Mouse (Mus musculus) forebrain, embryonic 13.5 days (tissue): Measurements from ENCODE around the gene Stt3a. TPM values are rescaled to one million over a fixed set of nuclear protein-coding genes. Genes with fewer than 3 reads are reported as not detected.

Source experiments
- ATAC-seq: fragments of 200-750 bp; cut with Nextera tagmentation; 2 replicates; pipeline ENCODE4 v1.8.0; 2017
- H3K27ac ChIP-seq: fragments of 300-500 bp; sonication (generic); 2 replicates; pipeline ENCODE4 v1.5.1; 2015; ENCODE audit warnings: inconsistent platforms, mild to moderate bottlenecking, moderate library complexity
- H3K27me3 ChIP-seq: fragments of 300-500 bp; sonication (generic); 2 replicates; pipeline ENCODE4 v1.6.1; 2015; ENCODE audit warnings: mild to moderate bottlenecking, inconsistent platforms
- H3K36me3 ChIP-seq: fragments of 300-500 bp; sonication (generic); 2 replicates; pipeline ENCODE4 v1.6.1; 2015; ENCODE audit warnings: mild to moderate bottlenecking, inconsistent platforms; ENCODE audit not compliant: poor library complexity, severe bottlenecking
- H3K4me1 ChIP-seq: fragments of 300-500 bp; sonication (generic); 2 replicates; pipeline ENCODE4 v1.6.1; 2015; ENCODE audit warnings: inconsistent platforms
- H3K4me2 ChIP-seq: fragments of 300-500 bp; sonication (generic); 2 replicates; pipeline ENCODE4 v1.6.1; 2015; ENCODE audit warnings: inconsistent platforms, mild to moderate bottlenecking, moderate library complexity
- H3K4me3 ChIP-seq: fragments of 300-500 bp; sonication (generic); 2 replicates; pipeline ENCODE4 v1.5.1; 2015; ENCODE audit warnings: mild to moderate bottlenecking, inconsistent platforms
- H3K9ac ChIP-seq: fragments of 300-500 bp; sonication (generic); 2 replicates; pipeline ENCODE4 v1.6.1; 2015; ENCODE audit warnings: mild to moderate bottlenecking, inconsistent platforms
- H3K9me3 ChIP-seq: fragments of 300-500 bp; sonication (generic); replicated peaks from 2 replicates; pipeline ENCODE4 v1.6.1; 2016; ENCODE audit warnings: inconsistent platforms
- WGBS: fragments of 180-500 bp; shearing (Covaris S2); methylation state at CpG from one replicate; pipeline ENCODE4 v1.1.7; 2015; 5-methylcytosine and 5-hydroxymethylcytosine counted together
- polyA plus RNA-seq: library from polyadenylated mRNA; unstranded; fragments of >200 nt; fragmentation: Nextera tagmentation; extraction: Ambion mirVana; gene quantifications from 2 replicates; pipeline ENCODE4 v1.2.1, GENCODE M21; 2015

Gene Stt3a
- polyA plus RNA-seq, 1 experiment from 2014 or later = 104 TPM

DNA sequence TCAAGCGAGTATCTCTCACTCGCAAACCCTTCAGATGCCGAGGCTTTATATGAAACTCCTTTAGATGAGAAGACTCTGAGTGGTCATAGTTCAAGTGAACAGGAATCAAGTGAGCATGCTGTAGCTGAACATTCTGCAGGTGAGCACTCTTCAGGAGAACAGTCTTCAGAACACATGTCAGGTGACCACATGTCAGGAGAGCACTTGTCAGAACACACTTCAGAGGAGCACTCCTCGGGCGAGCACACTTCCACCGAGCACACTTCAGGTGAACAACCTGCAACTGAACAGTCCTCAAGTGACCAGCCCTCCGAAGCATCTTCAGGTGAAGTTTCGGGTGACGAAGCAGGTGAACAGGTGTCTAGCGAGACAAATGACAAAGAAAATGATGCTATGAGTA, 73.2 kb downstream of the Stt3a start:
- Histone ChIP-seq H3K27me3 (no peaks in the 10 kb centered on the region), H3K36me3 (no peaks in the 10 kb centered on the region), H3K27ac (no peak overlapping the region), H3K4me1 (no peaks in the 10 kb centered on the region), H3K4me3 (no peak overlapping the region), H3K4me2 (no peak overlapping the region), H3K9ac (no peak overlapping the region), H3K9me3 (no peaks in the 10 kb centered on the region)
- ATAC-seq = no peak
- 96% methylated on average over 10 of the region's 10 CpGs for WGBS

DNA sequence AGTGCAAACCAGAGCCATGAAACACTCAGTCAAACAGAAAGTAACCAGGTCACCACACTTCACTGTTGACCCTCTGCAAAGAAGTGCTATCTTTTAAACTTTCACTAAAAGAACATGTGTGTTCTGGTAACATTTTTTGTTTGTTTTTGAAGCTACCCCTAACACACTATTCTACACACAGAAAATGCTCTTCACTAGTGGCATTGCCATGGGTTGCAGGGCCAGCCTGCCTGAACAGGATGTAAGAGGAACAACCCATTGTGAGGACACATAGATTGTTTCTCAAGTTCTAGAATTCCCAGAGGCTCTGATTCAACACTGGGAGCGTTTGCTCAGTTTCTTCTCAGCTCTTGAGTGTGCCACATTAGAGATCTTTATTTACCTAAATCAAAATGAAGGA, 74.6 kb downstream of the Stt3a start, which contains the start of gene Acrv1:
TSS of gene Acrv1 (plus strand) at position 301 of the 400 bp plus-strand sequence.
- no peak for ATAC-seq
- Histone ChIP-seq H3K9me3 (no peaks in the 10 kb centered on the region), H3K4me2 (no peak within 1 kb of the TSS), H3K36me3 (no peaks in the 10 kb centered on the region), H3K9ac (no peak within 1 kb of the TSS), H3K4me1 (no peaks in the 10 kb centered on the region), H3K27ac (no peak within 1 kb of the TSS), H3K4me3 (no peak within 1 kb of the TSS), H3K27me3 (no peaks in the 10 kb centered on the region)
- 76% methylated on average over 1 of the region's 1 CpGs for WGBS

DNA sequence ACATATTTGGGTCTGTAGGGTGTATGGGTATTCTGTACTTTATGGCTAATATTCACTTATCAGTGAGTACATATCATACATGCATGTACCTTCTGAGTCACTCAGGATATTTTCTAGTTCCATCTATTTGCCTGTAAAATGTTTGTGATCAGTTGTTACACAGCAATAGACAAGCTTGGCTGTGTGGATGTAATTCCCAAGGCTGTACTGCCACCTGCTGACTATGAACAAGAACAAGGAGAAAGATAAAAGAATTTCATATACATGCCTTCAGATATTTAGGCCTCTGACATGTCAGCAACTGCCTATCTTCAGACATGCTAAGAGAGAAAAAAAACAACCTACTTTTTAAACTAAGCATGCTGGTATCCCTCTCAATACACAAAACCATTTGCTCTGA, 80.2 kb downstream of the Stt3a start:
- Histone ChIP-seq H3K4me1 (no peaks in the 10 kb centered on the region), H3K4me2 (no peak overlapping the region), H3K4me3 (no peak overlapping the region), H3K27me3 (no peaks in the 10 kb centered on the region), H3K36me3 (no peaks in the 10 kb centered on the region), H3K9me3 (no peaks in the 10 kb centered on the region), H3K27ac (no peak overlapping the region), H3K9ac (no peak overlapping the region)
- no peak for ATAC-seq

DNA sequence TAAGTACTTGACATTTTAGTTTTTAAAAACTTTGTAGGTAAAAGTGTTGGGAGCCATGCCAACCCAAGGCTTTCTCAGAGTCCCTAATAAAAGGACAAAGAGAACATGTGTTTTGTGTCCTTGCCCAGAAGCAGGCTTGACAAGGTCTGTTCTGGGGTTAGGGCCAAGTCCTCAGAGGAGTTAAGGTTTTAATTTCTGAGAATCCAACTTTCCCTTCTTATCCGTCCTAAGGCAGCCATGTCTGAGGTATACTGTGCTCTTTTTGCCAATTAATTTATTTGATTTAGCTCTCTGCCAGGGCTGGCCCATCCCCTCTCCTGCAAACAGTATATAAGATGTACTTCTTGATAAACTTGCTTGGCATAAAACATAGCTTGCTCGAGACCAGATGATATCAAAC, 86.1 kb downstream of the Stt3a start:
- no peak overlapping the region for H3K27ac ChIP-seq
- no peaks in the 10 kb centered on the region for H3K27me3 ChIP-seq
- no peak overlapping the region for H3K9ac ChIP-seq
- no peaks in the 10 kb centered on the region for H3K4me1 ChIP-seq
- no peak for ATAC-seq
- no peaks in the 10 kb centered on the region for H3K36me3 ChIP-seq
- no peak overlapping the region for H3K4me3 ChIP-seq
- no peaks in the 10 kb centered on the region for H3K9me3 ChIP-seq
- no peak overlapping the region for H3K4me2 ChIP-seq
- WGBS = 67% methylated on average over 2 of the region's 2 CpGs

Other genes with a start within 250 kb of the Stt3a start
- gene Gm5615, start 225.7 kb downstream of the Stt3a start, polyA plus RNA-seq = not detected in 2 replicates
- not detected in 2 replicates for gene Gm17689, start 185.0 kb downstream of the Stt3a start, polyA plus RNA-seq
- gene A630095E13Rik, start 124.3 kb downstream of the Stt3a start, polyA plus RNA-seq = not detected in 2 replicates
- gene Acrv1, start 74.5 kb downstream of the Stt3a start, polyA plus RNA-seq = not detected in 2 replicates
- 39.4 and 43.1 TPM in 2 replicates for gene Chek1, start 40.6 kb downstream of the Stt3a start, polyA plus RNA-seq
- 105 and 112 TPM in 2 replicates for gene Ei24, start 29.7 kb upstream of the Stt3a start, polyA plus RNA-seq
- 601 and 607 TPM in 2 replicates for gene Fez1, start 54.2 kb upstream of the Stt3a start, polyA plus RNA-seq